Mouse (Mus musculus) liver, embryonic 14.5 days (tissue): ENCODE results near the gene A930009A15Rik.

Experiments
- CTCF ChIP-seq: IDR thresholded peaks from 2 replicates; pipeline ENCODE4 v1.5.1; 2016; ENCODE audit warnings: antibody characterized with exemption, low read depth, control low read depth
- EP300 ChIP-seq: IDR thresholded peaks from 2 replicates; pipeline ENCODE4 v1.6.1; 2016; ENCODE audit warnings: antibody characterized with exemption, low read depth

GRCm38 (mm10) chr10:115581971-115582370, 12.2 kb downstream of the A930009A15Rik start:
- TF ChIP-seq EP300 = no peak
- no peak for TF ChIP-seq CTCF
